Mouse (Mus musculus) limb, embryonic 11.5 days (tissue): ENCODE results near the gene Ube4a. TPM values are rescaled to one million over a fixed set of nuclear protein-coding genes. Genes with fewer than 3 reads are reported as not detected.

Source experiments
- ATAC-seq: fragments of 200-750 bp; cut with Nextera tagmentation; 2 replicates; pipeline ENCODE4 v1.8.0; 2017; ENCODE audit warnings: low read depth; ENCODE audit not compliant: insufficient number of reproducible peaks, low FRiP score, low TSS enrichment
- DNase-seq: peaks from one replicate; pipeline ENCODE4 v3.0.0-alpha.2; 2015; ENCODE audit warnings: low spot score
- H3K27ac ChIP-seq: fragments of 300-500 bp; sonication (generic); replicated peaks from 2 replicates; pipeline ENCODE4 v1.5.1; 2014; ENCODE audit warnings: low read depth, mild to moderate bottlenecking, low read length
- H3K27me3 ChIP-seq: fragments of 300-500 bp; sonication (generic); 2 replicates; pipeline ENCODE4 v1.6.1; 2014; ENCODE audit warnings: mild to moderate bottlenecking, low read length, mixed read lengths; ENCODE audit not compliant: control insufficient read depth, insufficient read depth
- H3K36me3 ChIP-seq: fragments of 300-500 bp; sonication (generic); 2 replicates; pipeline ENCODE4 v1.6.1; 2014; ENCODE audit warnings: mild to moderate bottlenecking, low read length, moderate library complexity, mixed read lengths; ENCODE audit not compliant: control insufficient read depth, insufficient read depth
- H3K4me1 ChIP-seq: fragments of 300-500 bp; sonication (generic); 2 replicates; pipeline ENCODE4 v1.6.1; 2014; ENCODE audit warnings: low read length, mixed read lengths; ENCODE audit not compliant: control insufficient read depth, insufficient read depth
- H3K4me2 ChIP-seq: fragments of 300-500 bp; sonication (generic); 2 replicates; pipeline ENCODE4 v1.6.1; 2014; ENCODE audit warnings: low read depth, mild to moderate bottlenecking, moderate library complexity; ENCODE audit not compliant: severe bottlenecking
- H3K4me3 ChIP-seq: fragments of 300-500 bp; sonication (generic); 2 replicates; pipeline ENCODE4 v1.5.1; 2014; ENCODE audit warnings: low read depth, low read length
- H3K9ac ChIP-seq: fragments of 300-500 bp; sonication (generic); 2 replicates; pipeline ENCODE4 v1.6.1; 2014; ENCODE audit warnings: mild to moderate bottlenecking, low read length
- H3K9me3 ChIP-seq: fragments of 300-500 bp; sonication (generic); 2 replicates; pipeline ENCODE4 v1.6.1; 2016; ENCODE audit warnings: low read length; ENCODE audit not compliant: control insufficient read depth
- WGBS: fragments of 180-500 bp; shearing (Covaris S2); extraction: QIAGEN DNeasy Blood & Tissue Kit; methylation state at CpG from one replicate; pipeline ENCODE4 v1.1.7; 2014; 5-methylcytosine and 5-hydroxymethylcytosine counted together
- polyA plus RNA-seq: library from polyadenylated mRNA; unstranded; fragments of >200 nt; fragmentation: Nextera tagmentation; extraction: Ambion mirVana; gene quantifications from 2 replicates; pipeline ENCODE4 v1.2.1, GENCODE M21; 2014

The Ube4a gene
- polyA plus RNA-seq, 1 experiment from 2014 or later, result 31.6 TPM

DNA sequence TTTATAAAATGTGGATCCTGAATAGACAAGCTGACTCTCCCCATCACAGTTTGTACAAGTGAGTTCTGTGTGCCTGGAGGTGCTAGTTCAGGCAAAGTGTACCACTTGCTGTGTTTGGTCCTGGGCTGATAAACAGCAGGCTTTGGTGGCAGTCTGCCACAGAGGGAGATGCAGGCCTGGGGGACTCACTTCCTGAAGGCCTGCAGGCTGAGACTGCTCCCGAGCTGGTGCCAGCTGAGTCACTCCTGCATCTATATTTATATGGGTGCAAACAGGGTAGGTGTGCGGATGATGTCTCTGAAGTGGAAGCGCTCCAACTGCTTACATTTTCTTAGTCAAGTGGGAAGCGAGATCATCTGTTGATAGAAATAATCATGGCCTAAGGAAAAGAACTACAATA lies 59.8 kb downstream of the Ube4a start:
- no peaks in the 10 kb centered on the region for H3K9me3 ChIP-seq
- DNase-seq (no peak), ATAC-seq (no peak)
- no peaks in the 10 kb centered on the region for H3K36me3 ChIP-seq
- no peak overlapping the region for H3K27ac ChIP-seq
- H3K27me3 ChIP-seq, result no peaks in the 10 kb centered on the region
- no peak overlapping the region for H3K9ac ChIP-seq
- no peaks in the 10 kb centered on the region for H3K4me1 ChIP-seq
- no peak overlapping the region for H3K4me2 ChIP-seq
- 86% methylated on average over 4 of the region's 4 CpGs for WGBS
- H3K4me3 ChIP-seq, result no peak overlapping the region

DNA sequence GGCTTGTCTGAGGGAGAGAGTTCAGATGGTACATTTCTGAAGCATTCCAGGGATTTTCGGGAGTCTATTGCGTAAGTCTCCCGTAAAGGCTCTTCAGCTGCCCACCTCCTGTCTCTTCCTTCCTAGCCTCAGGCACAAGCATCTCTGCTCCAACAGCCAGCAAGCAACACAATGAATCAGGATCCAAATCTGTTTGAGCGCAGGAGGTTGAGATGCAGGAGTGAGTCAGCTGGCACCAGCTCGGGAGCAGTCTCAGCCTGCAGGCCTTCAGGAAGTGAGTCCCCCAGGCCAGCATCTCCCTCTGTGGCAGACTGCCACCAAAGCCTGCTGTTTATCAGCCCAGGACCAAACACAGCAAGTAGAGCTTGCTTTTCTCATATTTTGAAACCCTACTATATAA lies 60.4 kb downstream of the Ube4a start:
- Histone ChIP-seq H3K4me2 (no peak overlapping the region), H3K27ac (no peak overlapping the region), H3K9me3 (no peaks in the 10 kb centered on the region), H3K36me3 (no peaks in the 10 kb centered on the region), H3K9ac (no peak overlapping the region), H3K27me3 (no peaks in the 10 kb centered on the region), H3K4me3 (no peak overlapping the region), H3K4me1 (no peaks in the 10 kb centered on the region)
- DNase-seq (no peak), ATAC-seq (no peak)
- WGBS, result 72% methylated on average over 5 of the region's 5 CpGs

DNA sequence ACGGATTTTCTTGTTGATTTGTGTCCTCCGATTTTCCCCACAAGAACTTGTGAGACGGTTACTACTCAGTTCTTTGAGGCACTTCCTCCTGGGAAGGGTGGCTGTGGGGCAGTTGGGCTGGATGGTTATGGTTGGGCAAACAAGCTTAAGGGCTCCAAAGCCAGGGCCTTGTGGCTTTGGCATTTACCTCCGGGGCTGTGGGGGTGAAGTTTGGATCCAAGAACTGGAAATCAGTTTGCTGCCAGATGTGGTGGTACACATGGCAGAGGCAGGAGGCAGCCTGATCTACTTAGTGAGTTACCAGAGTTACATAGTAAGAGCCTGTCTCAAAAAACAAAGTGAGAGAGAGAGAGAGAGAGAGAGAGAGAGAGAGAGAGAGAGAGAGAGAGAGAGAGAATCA lies 61.5 kb downstream of the Ube4a start:
- H3K4me2 ChIP-seq, result no peak overlapping the region
- no peaks in the 10 kb centered on the region for H3K4me1 ChIP-seq
- no peaks in the 10 kb centered on the region for H3K27me3 ChIP-seq
- no peaks in the 10 kb centered on the region for H3K36me3 ChIP-seq
- WGBS, result 84% methylated on average over 4 of the region's 4 CpGs
- ATAC-seq (no peak), DNase-seq (no peak)
- H3K9ac ChIP-seq, result no peak overlapping the region
- no peak overlapping the region for H3K4me3 ChIP-seq
- no peaks in the 10 kb centered on the region for H3K9me3 ChIP-seq
- H3K27ac ChIP-seq, result no peak overlapping the region

DNA sequence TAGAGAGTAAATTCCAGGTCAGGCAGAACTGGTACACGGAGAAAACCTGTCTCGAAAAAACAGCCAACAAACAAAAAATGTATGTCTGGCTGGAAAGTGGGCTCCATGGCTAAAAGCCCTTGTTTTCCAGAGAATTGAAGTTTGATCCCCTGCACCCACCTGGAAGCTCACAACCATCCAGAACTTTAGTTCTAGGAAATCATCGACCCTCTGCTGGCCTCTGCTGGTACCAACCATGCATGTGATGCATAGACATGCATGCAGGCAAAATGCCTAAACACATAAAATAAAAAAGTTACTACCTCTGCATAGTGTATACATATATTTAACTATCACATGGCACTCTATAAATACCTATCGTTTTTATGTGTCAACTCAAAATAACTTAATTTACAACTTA lies 65.0 kb downstream of the Ube4a start:
- Histone ChIP-seq H3K4me1 (no peaks in the 10 kb centered on the region), H3K27ac (no peak overlapping the region), H3K4me3 (no peak overlapping the region), H3K9me3 (no peaks in the 10 kb centered on the region), H3K27me3 (no peaks in the 10 kb centered on the region), H3K36me3 (no peaks in the 10 kb centered on the region), H3K9ac (no peak overlapping the region), H3K4me2 (no peak overlapping the region)
- DNase-seq (no peak), ATAC-seq (no peak)
- WGBS, result 66% methylated on average over 4 of the region's 4 CpGs

DNA sequence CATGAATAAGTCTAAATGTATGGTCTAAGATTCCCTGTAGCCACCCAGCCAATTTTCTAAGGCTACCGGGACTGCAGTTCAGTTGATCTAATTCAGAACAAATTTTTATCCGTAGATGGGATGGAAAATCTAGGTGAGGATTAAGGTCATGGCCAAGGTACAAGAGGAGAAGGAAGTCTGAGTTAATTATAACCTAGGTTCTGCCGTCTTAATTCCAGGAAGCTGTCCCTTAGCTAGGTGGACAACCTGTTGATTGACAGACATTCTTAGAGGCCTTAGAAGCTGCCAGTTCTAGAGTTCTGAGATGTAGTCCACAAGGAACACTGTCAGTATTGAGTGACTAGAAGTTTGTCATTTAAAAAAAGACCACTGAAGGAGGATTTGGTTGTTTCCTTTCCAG lies 65.7 kb downstream of the Ube4a start:
- 86% methylated on average over 3 of the region's 3 CpGs for WGBS
- Histone ChIP-seq H3K27me3 (no peaks in the 10 kb centered on the region), H3K9me3 (no peaks in the 10 kb centered on the region), H3K4me2 (no peak overlapping the region), H3K4me3 (no peak overlapping the region), H3K9ac (no peak overlapping the region), H3K27ac (no peak overlapping the region), H3K36me3 (no peaks in the 10 kb centered on the region), H3K4me1 (no peaks in the 10 kb centered on the region)
- DNase-seq (no peak), ATAC-seq (no peak)

DNA sequence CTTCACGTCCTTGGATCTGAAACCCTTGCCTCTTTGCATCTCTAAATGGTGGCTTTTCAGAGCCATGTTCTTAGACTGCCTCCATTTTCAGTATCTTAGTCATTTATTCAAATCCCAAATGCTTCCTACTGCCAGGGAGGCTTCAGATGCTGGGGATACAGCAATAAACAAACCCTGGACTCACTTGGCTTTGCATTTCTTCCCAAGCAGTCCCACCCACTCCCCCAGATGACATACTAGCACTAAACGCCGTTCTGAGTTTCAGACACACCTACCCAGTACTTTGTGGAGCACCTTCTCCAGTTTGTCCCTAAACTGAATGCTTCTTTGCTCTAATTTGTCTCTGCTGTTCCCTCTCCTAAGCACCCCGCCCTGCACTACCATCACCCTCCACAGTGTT lies 68.4 kb downstream of the Ube4a start:
- no peaks in the 10 kb centered on the region for H3K4me1 ChIP-seq
- H3K9ac ChIP-seq, result no peak overlapping the region
- H3K36me3 ChIP-seq, result no peaks in the 10 kb centered on the region
- no peaks in the 10 kb centered on the region for H3K27me3 ChIP-seq
- 60% methylated on average over 4 of the region's 4 CpGs for WGBS
- H3K4me3 ChIP-seq, result no peak overlapping the region
- H3K27ac ChIP-seq, result no peak overlapping the region
- no peak for DNase-seq
- H3K4me2 ChIP-seq, result no peak overlapping the region
- no peaks in the 10 kb centered on the region for H3K9me3 ChIP-seq
- no peak for ATAC-seq

DNA sequence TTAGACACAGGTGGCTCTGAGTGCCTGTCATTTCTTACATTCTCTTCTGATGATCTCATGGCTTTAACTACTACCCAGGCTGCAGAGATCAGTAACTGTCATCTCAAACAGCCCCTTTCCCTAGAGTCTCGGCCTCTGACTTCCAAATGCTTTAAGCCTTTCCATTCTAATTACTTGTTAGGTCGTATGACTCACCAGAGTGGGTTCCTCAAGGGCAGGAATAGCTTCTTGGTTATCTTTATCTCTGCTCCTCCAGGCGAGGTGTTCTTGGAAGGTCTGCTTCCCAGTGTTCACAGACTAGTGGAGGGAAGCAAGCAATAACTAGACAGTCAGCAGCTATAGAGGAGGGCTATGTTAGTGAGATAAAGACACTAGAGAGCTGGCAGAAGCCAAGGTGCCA lies 72.7 kb downstream of the Ube4a start:
- WGBS, result 65% methylated on average over 3 of the region's 3 CpGs
- Histone ChIP-seq H3K4me3 (no peak overlapping the region), H3K9me3 (no peaks in the 10 kb centered on the region), H3K4me2 (no peak overlapping the region), H3K27ac (no peak overlapping the region), H3K27me3 (no peaks in the 10 kb centered on the region), H3K9ac (no peak overlapping the region), H3K36me3 (no peaks in the 10 kb centered on the region), H3K4me1 (no peaks in the 10 kb centered on the region)
- ATAC-seq (no peak), DNase-seq (no peak)

DNA sequence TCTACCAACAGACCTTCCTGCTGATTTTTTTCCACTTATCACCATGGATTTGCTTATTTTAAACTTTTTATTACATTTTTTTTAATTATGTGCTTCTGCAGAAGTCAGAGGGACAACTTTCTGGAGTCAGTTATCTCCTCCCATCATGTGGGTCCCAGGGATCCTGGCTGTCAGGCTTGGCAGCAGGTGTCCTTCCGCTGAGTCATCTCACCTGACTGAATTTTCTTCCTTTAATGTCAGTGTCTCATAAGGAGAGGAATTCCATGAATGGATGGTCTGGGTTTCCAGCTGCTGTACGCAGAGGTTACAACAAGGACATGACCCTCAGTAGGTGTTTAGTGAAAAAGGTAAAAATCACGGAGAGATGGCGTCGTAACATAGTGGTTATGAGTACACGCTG lies 74.2 kb downstream of the Ube4a start:
- WGBS, result 89% methylated on average over 6 of the region's 6 CpGs
- Histone ChIP-seq H3K36me3 (no peaks in the 10 kb centered on the region), H3K27ac (no peak overlapping the region), H3K4me2 (no peak overlapping the region), H3K9ac (no peak overlapping the region), H3K4me3 (no peak overlapping the region), H3K27me3 (no peaks in the 10 kb centered on the region), H3K9me3 (no peaks in the 10 kb centered on the region), H3K4me1 (no peaks in the 10 kb centered on the region)
- DNase-seq (no peak), ATAC-seq (no peak)

DNA sequence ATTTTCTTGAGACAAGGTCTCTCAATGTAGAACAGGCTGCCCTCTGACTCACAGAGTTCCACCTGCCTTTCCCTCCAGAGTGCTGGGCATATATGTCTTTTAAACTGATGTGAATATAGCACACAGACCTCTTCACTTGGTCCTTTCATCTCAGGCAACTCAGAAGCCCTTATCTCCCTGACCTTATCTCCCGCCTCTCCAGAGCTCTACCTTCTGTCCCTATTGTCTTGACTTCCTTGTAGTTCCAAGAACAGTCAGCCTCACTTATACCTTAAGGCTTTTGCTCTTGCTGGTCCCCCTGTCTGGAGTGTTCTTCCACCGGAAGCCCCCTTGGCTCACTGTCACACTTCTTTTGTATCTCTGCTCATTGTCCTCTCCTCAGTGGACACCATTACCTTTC lies 75.3 kb downstream of the Ube4a start:
- H3K4me2 ChIP-seq, result no peak overlapping the region
- no peak overlapping the region for H3K27ac ChIP-seq
- H3K4me3 ChIP-seq, result no peak overlapping the region
- WGBS, result 67% methylated on average over 2 of the region's 2 CpGs
- H3K36me3 ChIP-seq, result no peaks in the 10 kb centered on the region
- no peaks in the 10 kb centered on the region for H3K4me1 ChIP-seq
- H3K9me3 ChIP-seq, result no peaks in the 10 kb centered on the region
- no peaks in the 10 kb centered on the region for H3K27me3 ChIP-seq
- DNase-seq (no peak), ATAC-seq (no peak)
- no peak overlapping the region for H3K9ac ChIP-seq
